Mouse (Mus musculus) left cerebral cortex, adult 18-20 months (tissue): ENCODE data around the gene Immt. TPM values are rescaled to one million over a fixed set of nuclear protein-coding genes. Genes with fewer than 3 reads are reported as not detected.

Source experiments
- DNase-seq, 2 experiments: peaks; one replicate each; pipeline ENCODE4 v3.0.0; 2021 to 2022; ENCODE audit warnings: low spot score in 2 of 2, mixed read lengths in 1 of 2
- long read RNA-seq, 2 experiments: library from polyadenylated mRNA; stranded (forward); transcript quantifications; one replicate each; pipeline ENCODE4 v2.0.0; 2021
- total RNA-seq, 2 experiments: library from RNA; stranded (reverse); gene quantifications; 2 replicates each; pipeline ENCODE4 v1.2.3; 2021

Immt gene
- 100 to 1,000 TPM; 144 to 145 TPM for total RNA-seq
- long read RNA-seq, experiment 1, partial matches to known transcripts = 4 of 13 reads
- long read RNA-seq, experiment 1, other reads (novel, unspliced or antisense) = 6 of 13 reads
- long read RNA-seq, experiment 2, partial matches to known transcripts = 0 of 11 reads
- long read RNA-seq, experiment 2, other reads (novel, unspliced or antisense) = 9 of 11 reads

DNA sequence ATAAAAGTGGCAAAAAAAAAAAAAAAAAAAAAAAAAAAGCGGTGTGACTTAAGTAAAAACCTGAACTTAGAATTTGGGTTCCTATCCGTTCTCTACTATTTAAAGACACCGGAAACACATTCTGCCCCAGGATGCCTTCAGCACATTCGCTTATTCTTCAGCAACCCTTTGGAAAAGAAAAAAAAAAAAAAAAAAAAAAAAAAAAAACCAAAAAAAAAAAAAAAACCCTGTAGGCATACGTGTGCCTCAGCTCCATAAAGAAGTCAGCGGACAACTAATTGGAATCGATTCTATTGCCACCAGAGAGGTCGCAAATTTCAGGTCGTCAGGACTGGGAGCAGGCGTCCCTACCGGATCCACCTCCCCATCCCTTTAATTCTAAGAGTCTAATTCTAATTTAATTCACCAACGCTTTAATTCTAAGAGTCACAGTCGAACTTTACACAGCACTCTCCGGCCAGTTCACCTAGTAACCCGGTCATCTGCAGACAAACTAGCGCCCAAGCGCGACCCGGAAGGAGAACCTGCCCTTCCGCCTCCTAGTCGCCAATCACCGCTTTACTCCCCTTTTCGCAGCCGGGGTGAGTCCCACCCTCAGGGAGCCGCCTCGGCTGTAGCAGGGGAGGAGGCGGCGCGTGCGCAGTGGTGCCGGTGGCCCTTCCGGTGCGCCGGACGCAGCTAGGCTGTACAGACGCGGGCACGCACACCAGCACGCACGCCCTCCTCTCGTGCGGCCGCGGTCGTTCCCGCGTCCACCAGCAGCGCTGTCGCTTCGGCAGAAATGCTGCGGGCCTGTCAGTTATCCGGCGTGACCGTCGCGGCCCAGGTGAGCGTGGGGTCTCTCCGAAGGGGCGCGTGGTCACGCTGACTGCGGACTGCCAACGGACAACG lies at the start of gene Immt:
Gene Immt (plus strand): TSS at position 642 of the 891 bp plus-strand sequence.
- peak; percentile 96 to 97 for DNase-seq

DNA sequence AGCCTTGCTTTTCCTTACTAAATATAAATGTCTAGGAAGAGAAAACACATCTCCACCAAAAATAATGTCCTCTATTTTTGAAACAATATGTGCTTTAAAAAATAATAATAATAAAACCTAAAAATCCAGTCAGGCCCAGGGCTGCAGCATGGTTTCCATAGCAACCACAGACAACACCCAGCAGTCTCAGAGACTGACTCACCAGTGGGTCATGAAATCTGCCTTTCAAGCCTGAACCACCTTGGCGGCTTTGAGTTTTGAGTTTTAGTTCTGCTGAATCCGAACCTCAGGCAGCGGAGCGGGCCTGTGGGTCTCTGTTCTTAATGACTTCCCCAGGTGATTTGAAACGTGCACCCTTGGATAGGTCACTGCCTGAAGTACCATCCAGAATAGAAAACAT lies 48.0 kb upstream of the Immt start:
- DNase-seq = no peak

DNA sequence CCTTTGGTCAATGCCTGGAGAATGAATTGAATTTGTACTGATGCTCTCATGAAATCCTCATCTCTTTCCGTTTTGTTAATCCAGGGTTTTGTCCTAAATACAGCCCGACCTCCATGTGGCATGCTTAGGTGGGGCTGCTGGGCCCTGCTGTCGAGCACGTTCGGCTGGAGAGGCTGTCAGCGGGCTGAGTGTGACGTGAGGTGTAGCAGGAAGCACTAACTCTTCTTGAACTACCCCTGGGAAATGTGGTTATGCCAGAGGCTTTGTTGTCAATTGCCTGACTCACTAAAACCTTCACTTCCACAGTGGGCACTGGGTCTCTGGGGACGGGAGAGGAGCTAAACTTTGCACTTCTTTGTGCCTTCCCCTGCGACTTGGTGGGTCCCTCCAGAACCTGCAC lies 42.8 kb upstream of the Immt start:
- no peak for DNase-seq

DNA sequence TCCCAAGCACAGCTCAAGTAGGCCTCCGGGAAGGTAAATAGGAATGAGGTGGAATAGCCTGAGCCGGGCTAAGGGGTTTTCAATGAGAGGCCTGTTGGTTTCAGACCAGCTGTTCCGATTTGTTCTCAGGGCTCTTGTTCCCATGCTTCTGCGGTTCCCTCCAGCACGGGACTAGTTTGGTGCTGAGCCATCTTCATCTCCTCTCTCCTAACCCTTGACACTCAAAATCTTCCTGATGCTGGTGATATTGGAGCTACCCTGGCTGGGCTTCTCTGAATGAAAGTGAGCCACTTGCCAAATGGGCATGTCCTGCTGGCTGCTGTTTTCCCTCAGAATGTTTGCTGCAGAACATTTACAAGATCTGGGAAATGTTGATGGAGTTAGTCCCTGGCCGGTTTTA lies 39.4 kb upstream of the Immt start:
- DNase-seq = no peak

DNA sequence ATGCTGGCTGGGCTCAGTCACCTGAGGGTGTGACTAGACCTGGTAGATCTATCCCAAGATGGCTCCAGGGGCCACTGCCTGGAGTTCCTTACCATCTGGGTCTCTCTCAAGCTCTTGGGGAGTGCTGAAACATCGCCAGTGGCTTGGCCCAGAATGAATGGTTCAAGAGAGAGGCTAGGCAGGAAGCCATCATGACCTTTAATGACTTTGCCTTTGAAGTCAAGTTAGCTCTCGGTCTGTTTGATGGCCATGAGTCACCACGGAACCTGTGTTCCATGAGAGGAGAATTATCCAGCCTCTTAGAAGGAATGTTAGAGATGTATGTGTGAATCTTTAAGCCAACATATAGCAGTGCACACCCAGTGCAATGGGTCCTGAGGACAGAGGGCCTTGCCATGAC lies 31.7 kb upstream of the Immt start:
- DNase-seq = no peak

DNA sequence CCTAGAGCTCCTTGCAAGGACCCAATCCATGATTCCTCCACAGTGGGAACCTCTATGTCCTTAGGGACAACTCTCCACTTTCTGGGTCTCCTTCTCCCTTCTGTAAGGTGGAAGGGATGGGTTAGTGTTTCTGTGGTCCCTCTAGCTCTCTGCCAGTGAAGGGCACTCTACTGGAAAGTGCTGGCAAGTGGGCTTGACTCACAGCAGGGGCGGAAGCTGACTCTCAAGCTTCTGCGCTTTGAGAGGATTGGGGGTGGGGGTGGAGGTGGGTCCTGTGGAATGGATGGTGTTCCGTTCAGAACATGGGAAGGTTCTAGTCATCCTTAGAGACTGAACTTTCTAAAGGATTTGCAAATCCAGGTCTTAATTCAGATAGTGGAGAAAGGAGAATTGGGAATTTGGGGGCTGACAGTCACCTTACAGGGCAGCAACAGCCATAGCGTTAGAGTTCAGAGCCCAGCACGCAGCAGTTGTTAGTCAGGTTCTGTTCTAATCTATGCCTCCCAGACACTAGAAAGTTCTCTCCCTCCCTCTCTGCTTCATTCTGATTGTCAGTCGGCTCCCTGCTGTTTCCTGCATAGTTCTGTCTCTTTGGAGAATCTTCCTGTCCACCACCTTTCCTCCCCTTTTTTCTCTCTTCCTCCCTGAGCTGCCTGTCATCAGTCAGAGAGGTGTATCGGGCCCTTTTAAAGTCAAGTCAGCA lies 30.0 kb upstream of the Immt start:
- DNase-seq = no peak

DNA sequence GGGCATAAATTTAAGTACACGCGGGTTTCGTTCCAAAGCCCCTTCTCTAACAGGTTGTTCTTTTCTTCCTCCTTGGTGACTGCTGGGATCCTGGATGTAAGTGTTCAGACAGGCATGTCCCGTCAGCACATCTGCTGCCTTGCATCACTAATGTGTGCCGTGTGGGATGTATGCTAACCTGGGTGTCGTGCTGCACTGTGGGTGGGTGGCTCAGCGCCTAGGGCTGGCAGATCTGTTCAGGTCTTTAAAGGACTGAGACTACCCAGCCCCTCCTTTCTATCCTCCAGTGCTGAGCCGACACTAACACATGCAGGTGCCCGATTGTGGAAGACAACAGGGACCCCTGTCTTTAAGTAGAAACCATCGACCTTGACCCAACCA lies 29.4 kb upstream of the Immt start:
- DNase-seq = peak; percentile 67 to 80

DNA sequence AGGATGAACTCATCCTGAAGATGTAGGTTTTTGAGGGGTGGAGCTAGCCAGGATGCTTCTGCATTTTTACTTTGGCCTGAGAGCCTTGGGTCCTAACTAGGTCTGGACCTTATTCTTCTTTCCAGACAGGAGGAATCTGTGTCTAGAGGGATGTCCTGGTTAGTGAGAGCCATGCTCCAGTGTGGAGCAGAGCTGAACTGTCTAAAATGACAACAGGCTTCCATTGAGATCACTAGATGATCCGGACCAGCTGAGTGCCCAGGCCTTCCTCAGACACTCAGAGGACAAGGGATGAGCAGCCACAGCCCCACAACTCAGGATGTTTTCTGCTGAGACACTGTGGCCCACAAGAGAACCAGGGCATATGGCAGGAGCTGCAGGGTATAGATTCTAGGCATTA lies 27.5 kb upstream of the Immt start:
- DNase-seq = no peak

DNA sequence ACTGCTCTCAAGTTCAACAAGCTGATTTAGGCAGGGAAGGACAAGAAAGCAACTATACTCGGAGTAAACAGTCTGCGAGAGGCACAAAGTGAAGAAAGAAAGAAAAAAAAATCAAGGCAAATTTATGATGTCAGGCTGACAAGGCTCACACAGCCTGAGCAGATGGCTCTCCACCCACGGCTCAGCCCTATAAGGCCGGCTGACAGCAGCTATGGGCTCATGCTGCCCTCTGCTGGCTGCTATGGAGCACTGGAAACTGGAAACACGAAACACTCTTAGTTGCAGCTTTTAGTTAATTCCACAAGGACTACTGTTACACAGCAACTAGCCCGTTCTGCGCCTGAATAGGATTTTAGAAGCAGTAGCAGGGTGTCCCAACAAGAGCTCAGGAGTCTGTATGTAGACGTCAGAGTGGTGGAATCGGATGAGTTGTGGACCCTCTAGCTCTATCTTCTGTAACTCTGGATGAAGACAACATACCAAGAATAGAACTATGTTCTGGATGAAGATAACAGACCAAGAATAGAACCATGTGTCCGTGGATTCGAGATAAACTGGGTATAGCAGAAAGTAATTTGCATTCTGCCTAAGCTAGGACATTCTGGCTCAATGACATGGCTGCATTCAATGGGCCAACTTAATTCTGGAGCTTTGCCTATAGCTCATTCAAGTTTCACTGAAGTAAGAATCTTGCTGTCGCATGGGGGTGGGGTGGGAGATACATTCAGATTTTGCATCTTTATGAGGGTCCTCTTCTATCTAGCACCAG lies 26.9 kb upstream of the Immt start:
- peak; percentile 73 to 83 for DNase-seq

DNA sequence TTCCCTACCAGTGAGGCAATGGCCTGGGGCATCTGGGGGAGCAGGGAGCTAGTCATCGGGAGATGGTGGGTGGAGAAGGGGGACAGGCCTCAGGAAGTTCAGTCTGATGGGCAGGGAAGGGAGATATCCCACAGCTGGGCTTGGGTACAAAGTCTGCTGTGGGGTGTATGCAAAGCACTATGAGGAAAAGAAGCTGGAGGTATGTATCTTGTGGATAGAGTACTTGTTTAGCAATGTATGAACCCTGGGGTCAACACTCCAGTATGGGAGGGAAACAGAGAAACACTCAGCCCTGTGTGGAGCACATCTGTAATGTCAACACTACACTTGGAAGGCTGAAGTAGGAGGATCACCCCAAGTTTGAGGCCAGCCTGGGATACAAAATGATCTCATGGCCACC lies 24.4 kb upstream of the Immt start:
- DNase-seq = no peak

DNA sequence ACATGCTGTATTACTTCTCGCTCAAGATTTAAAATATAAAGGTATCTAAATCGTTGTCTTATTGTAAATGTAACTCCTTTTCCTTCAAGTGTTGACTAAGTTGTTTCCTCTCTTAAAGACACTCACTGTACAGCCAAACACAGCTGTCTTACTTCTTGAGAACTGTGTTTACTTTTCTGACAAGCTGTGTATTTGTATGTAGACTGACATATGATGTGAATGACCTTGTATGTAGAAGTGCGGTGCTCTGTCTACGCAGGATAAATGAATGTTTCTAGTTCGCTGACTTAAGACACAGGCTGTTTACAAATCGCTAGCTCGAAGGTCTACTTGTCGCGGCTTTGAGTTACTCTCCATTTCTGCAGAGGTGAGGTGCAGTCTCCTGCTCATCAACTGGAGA lies 21.2 kb upstream of the Immt start:
- no peak for DNase-seq

DNA sequence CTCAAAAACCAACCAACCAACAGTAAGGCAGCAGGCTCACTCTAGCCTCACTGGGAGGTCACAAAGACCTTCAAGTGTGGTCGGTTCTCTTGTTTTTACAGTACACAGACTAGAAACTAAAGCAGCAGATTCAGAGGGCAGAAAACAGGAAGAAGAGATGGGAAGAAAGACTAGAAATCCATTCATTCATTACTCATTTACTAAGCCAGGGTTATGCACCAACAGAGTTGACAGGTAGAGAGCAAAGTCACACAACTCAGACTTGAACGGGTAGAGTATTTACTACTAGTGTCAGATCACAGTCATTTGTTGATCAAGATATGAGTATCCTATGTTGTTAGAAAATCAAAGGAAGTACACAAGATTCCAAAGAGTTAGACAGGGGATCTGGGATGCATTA lies 18.3 kb upstream of the Immt start:
- DNase-seq = no peak

DNA sequence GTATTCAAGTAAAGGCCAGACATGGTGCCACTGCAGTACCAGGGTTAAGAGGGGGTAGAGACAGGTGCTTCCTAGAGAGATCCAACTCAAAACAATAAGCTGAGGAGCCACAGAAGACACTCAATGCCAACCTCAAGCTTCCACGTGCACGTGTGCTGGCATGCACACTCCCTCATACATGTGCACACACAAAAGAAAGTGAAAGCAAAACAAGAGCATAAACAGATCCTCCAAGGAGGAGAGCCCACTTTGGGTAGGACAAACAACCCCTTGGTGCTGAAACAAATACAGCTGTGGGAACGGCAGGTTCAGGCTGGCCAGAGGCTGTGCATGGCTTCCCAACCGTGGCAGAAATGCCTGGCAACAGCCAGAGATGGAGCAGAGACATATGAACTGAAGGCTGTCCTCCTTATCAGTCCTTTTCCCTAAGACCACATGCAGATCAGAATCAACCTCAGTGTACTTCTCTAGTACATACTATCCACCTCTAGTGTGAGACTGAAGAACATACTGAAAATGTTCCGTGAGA lies 11.3 kb upstream of the Immt start:
- no peak for DNase-seq

DNA sequence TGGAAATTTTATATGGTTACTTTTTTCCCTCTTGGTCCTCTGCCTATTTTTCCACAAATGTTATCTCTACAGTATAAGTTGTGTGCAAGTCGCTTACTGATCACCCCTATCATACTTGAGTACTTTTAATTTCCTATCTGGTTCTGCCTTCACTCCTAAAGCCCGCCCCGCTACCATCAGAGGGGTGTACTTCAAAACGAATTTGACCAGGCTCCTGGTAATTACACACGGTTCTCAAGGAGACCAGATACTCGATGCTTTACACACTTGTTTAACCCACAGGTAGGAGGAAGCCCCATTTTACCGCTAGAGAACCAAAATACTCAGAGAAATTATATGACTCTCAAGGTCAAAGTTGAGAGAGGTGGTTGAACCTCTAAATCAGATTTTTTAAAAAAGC lies 8.0 kb upstream of the Immt start:
- no peak for DNase-seq

DNA sequence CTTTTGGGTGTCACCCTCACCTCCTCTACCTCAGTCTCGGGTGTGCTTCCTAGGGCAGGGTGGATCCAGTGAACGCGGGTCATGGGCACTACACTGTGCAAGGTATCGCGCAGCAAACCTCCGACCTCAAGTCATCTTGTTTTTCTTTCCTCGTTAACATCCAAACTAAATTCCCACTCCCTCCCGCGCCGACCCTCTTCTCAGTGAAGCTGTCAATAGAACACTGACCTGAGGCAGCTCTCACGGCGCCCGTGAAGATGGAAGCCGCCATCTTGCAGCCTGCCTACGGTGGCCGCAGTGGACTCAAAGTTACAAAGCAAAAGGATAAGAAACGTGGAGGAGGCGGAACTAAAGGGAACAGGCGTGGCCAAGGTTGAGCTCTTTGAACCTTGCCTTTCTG lies 7.6 kb upstream of the Immt start:
- peak; percentile 92 to 94 for DNase-seq

DNA sequence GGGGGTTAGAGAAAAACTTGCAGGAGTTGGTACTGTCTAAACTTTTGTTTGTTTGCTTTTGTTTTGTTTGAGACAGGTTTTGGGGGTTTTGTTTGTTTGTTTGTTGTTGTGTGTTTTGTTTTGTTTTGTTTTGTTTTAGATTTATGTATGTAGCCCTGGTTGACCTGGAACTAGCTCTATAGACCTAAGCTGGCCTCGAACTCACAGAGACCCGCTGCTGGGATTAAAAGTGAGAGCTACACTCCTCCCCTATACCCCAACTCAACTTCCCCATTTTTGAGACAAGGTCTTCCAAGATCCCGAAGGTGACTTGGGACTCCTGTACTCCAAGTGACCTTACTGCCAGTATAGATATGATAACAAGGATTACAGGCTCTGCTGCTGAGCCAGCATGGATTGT lies 7.2 kb upstream of the Immt start:
- DNase-seq = no peak

DNA sequence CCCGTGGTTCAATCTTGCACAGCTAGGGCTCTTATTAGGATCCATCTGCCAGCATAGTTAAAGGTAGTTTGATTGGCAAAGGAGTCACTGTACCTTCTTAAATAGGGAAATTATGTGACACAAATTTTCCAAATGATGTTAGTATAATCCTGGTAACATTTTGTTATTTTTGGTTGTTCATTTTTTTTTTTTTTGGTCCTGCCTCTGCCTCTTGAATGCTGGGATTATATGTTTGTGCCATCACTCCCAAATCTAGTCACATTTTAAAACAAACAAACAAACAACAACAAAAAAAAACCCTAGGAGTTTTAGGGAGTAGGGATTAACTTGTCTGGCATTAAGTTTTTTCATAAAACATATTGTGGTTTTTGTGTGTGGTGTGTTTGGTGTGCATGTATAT lies 4.3 kb upstream of the Immt start, which contains the start of gene Mrpl35:
Gene Mrpl35 (minus strand): TSS at position 101 of the 400 bp plus-strand sequence.
- DNase-seq = no peak

DNA sequence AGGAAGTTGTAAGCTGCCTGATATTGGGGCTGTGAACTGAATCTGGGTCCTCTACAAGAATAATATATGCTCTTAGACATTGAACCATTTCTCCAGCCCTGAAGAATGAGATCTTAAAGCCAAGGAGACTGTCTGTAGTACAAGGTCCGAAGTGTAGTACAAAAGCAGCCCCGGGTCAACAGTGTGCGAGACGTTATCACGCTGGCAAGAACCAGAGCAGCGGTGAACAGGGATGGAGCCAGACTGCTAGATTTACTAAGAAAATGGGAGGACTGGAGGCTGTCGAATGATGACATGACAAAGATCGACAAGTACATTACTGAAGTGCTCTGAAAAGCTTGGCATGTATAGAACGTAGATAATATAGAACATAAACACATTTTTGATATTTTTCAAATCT lies 1.4 kb upstream of the Immt start:
- DNase-seq = no peak

DNA sequence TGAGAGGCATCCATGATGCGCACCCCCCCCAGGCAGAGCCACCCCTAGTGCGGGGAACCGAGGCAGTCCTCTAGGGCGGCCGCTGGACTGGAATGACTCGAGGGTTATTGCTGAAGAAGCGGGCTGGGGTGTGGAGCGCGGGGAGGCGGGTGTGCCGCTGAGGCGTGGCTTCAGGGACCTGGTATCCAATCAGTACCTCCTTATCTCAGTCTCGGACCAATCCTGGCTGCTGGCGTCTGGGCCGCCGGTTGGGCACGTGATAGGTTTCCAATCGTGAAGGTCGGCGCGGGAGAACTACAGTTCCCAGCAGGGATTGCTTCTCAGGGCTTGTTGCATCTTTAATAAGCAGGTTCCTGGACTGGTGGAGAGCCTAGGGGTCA lies 440 bp downstream of the Immt start:
- peak; percentile 93 to 96 for DNase-seq

DNA sequence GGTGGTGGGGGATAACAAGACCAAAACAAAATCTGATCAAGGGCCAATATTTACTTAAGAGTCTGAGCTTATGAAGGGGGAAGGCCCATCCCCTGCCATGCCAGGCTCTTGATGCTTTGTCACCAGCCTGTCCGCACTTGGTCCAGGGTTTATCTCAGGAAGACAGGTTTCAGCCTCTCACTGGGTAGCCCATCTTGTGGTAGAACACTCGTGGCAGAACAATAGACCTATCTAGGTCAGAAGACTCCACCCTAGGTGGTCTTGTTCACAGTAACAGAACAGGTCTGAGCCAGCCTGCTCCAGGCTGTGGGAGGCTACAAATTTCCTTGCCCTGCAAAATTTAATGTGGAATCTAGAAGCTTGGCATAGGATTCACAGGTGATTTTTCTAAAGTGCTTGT lies 5.7 kb downstream of the Immt start:
- DNase-seq = no peak

DNA sequence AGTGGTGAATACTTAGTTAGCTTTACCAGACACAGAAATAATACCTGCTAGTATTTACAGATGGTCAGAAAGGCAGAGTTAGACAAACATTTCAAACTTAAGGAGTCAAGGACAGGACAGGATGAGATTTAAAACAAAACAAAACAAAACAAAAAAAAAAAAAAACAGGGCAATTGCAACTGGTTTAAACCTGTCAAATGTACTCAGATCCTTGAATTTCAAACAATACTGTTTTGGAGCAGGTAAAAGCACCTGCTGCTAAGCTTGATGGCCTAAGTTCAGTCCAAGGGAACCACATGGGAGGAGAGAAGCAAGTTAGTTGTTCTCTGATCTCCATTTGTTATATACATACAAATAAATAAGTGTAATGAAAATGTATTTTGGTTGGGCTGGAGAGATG lies 8.7 kb downstream of the Immt start:
- DNase-seq = no peak
